Mouse (Mus musculus): Measurements from ENCODE around the gene Ubr4.

GRCm38 (mm10) chr4:139422409-139422808, 70.0 kb downstream of the Ubr4 start:
- no peak for TF ChIP-seq MAFK (IDR thresholded peaks at IDR 0.05; ENCODE audit: insufficient read depth, low read depth, low read length)
- no peak for TF ChIP-seq CHD2 (IDR thresholded peaks at IDR 0.05; ENCODE audit: low read depth, low read length)
- TF ChIP-seq ZC3H11A (IDR thresholded peaks at IDR 0.05; ENCODE audit: borderline replicate concordance, low read depth, low read length), result no peak
- no peak for TF ChIP-seq ZNF384 (IDR thresholded peaks at IDR 0.05; ENCODE audit: low read depth, low read length)

Measured in ES-E14 (cell line).